ENCODE assay signal across 8 mouse cellular contexts in genomic region chr15:101077001-101077812, GRCm38 (mm10). TPM values are rescaled to one million over a fixed set of nuclear protein-coding genes. Genes with fewer than 3 reads are reported as not detected.
DNase-seq lines count a peak whose midpoint lies in the region; ATAC-seq and TF ChIP-seq lines count a peak whose summit lies in the region.

No protein-coding gene starts in this region.

- H3K9me3 ChIP-seq in lung, embryonic 14.5 days (ENCODE audit: low read depth, low read length), result no peaks in the 10 kb centered on the region
- H3K9me3 ChIP-seq in forebrain, embryonic 11.5 days (ENCODE audit: control insufficient read depth, low read length), result no peaks in the 10 kb centered on the region
- H3K9me3 ChIP-seq in kidney, embryonic 16.5 days (ENCODE audit: low read length), result no peaks in the 10 kb centered on the region

- H3K27ac ChIP-seq in lung, embryonic 14.5 days (ENCODE audit: low read depth), result peak overlapping the region; percentile 88
- H3K27ac ChIP-seq in forebrain, embryonic 11.5 days (ENCODE audit: low read depth, low read length), result peak overlapping the region; percentile 88
- H3K27ac ChIP-seq in kidney, embryonic 16.5 days (ENCODE audit: low read length), result peak overlapping the region; percentile 97

- H3K27me3 ChIP-seq in lung, embryonic 14.5 days (ENCODE audit: insufficient read depth, low read length), result 0 out of 2 replicates have a peak, but pooled peaks cover 15% of the 10 kb centered on the region
- H3K27me3 ChIP-seq in forebrain, embryonic 11.5 days (ENCODE audit: control insufficient read depth, insufficient read depth, low read length), result no peaks in the 10 kb centered on the region
- no peaks in the 10 kb centered on the region for H3K27me3 ChIP-seq in kidney, embryonic 16.5 days (ENCODE audit: insufficient read depth, low read length)

- peak overlapping the region; percentile 79 for H3K4me2 ChIP-seq in lung, embryonic 14.5 days
- peak overlapping the region; percentile 84 for H3K4me2 ChIP-seq in forebrain, embryonic 11.5 days (ENCODE audit: low read depth, low read length, severe bottlenecking)
- peak overlapping the region; percentile 80 for H3K4me2 ChIP-seq in kidney, embryonic 16.5 days (replicated peaks; ENCODE audit: low read depth, low read length)

- 2% methylated on average over 34 of the region's 34 CpGs for WGBS in lung, embryonic 14.5 days
- WGBS in forebrain, embryonic 11.5 days, result under 1% methylated on average over 34 of the region's 34 CpGs
- under 1% methylated on average over 34 of the region's 34 CpGs for WGBS in kidney, embryonic 16.5 days

- peak overlapping the region; percentile 88 for H3K9ac ChIP-seq in lung, embryonic 14.5 days
- H3K9ac ChIP-seq in forebrain, embryonic 11.5 days (ENCODE audit: low read length), result peak overlapping the region; percentile 80
- H3K9ac ChIP-seq in kidney, embryonic 16.5 days (replicated peaks; ENCODE audit: low read length), result peak overlapping the region; percentile 96

- DNase-seq in lung, embryonic 14.5 days, result peak; percentile 65
- DNase-seq in lung, postnatal 36 days, result no peak
- DNase-seq in forebrain, embryonic 11.5 days (ENCODE audit: low spot score), result peak; percentile 70
- peak; percentile 11 for DNase-seq in naive thymus-derived CD4-positive, alpha-beta T cell, adult 2 months (ENCODE audit: low read depth)
- DNase-seq in frontal cortex, postnatal 14 days (ENCODE audit: low spot score in 2 of 2), result no peak
- DNase-seq in cerebellum, adult 9-11 months, result no peak
- DNase-seq in frontal cortex, adult 2 months (ENCODE audit: extremely low spot score in 1 of 2, low spot score in 1 of 2), result no peak

- peaks cover 25% of the 10 kb centered on the region; the same call in 1 of the 2 replicates for H3K4me1 ChIP-seq in lung, embryonic 14.5 days (ENCODE audit: insufficient read depth)
- H3K4me1 ChIP-seq in forebrain, embryonic 11.5 days (replicated peaks; ENCODE audit: control insufficient read depth, insufficient read depth, low read length), result peaks cover 19% of the 10 kb centered on the region
- peaks cover 78% of the 10 kb centered on the region for H3K4me1 ChIP-seq in kidney, embryonic 16.5 days (ENCODE audit: insufficient read depth, low read length)

- no peak for TF ChIP-seq CTCF in lung, embryonic 14.5 days (IDR thresholded peaks at IDR 0.05; ENCODE audit: low read depth)

- no peaks in the 10 kb centered on the region for H3K36me3 ChIP-seq in lung, embryonic 14.5 days (ENCODE audit: insufficient read depth)
- no peaks in the 10 kb centered on the region for H3K36me3 ChIP-seq in forebrain, embryonic 11.5 days (ENCODE audit: control insufficient read depth, insufficient read depth, low read length)
- no peaks in the 10 kb centered on the region for H3K36me3 ChIP-seq in kidney, embryonic 16.5 days (ENCODE audit: insufficient read depth, low read length)

- 0 out of 2 replicates have a peak, but pooled peaks have one; percentile 5 for ATAC-seq in lung, embryonic 14.5 days (ENCODE audit: insufficient read depth)
- peak; percentile 29; the same call in 1 of the 2 replicates for ATAC-seq in forebrain, embryonic 11.5 days (replicated peaks; ENCODE audit: low FRiP score)
- 0 out of 2 replicates have a peak, but pooled peaks have one; percentile 0 for ATAC-seq in kidney, embryonic 16.5 days (ENCODE audit: low FRiP score, low TSS enrichment)

- H3K4me3 ChIP-seq in lung, embryonic 14.5 days (ENCODE audit: low read depth, low read length), result peak overlapping the region; percentile 77
- H3K4me3 ChIP-seq in forebrain, embryonic 11.5 days (ENCODE audit: low read depth, low read length), result peak overlapping the region; percentile 86
- peak overlapping the region; percentile 81 for H3K4me3 ChIP-seq in kidney, embryonic 16.5 days (ENCODE audit: low read length)

RNA-seq across cellular contexts. Expression of gene Fignl2, which starts 1.2 kb away (rescaled TPM):
- polyA plus RNA-seq in lung, embryonic 14.5 days (2014; fragmentation: Nextera tagmentation; extraction: Ambion mirVana), result 0.26 and 0.34 TPM in 2 replicates
- polyA plus RNA-seq in forebrain, embryonic 11.5 days (2014; fragmentation: Nextera tagmentation; extraction: Ambion mirVana), result 0.52 and 0.76 TPM in 2 replicates
- polyA plus RNA-seq in kidney, embryonic 16.5 days (2015; fragmentation: Nextera tagmentation; extraction: Ambion mirVana), result 0.26 and 0.35 TPM in 2 replicates
- polyA plus RNA-seq in frontal cortex, adult 2 months (2012; rRNA removed), result 1.2 and 1.3 TPM in 2 replicates

RNA-seq across cellular contexts. Expression of gene Gm47841, which starts 30.0 kb away (rescaled TPM):
- polyA plus RNA-seq in lung, embryonic 14.5 days (2014; fragmentation: Nextera tagmentation; extraction: Ambion mirVana), result not detected in 2 replicates
- not detected in 2 replicates for polyA plus RNA-seq in forebrain, embryonic 11.5 days (2014; fragmentation: Nextera tagmentation; extraction: Ambion mirVana)
- polyA plus RNA-seq in kidney, embryonic 16.5 days (2015; fragmentation: Nextera tagmentation; extraction: Ambion mirVana), result not detected in 2 replicates
- not detected in 2 replicates for polyA plus RNA-seq in frontal cortex, adult 2 months (2012; rRNA removed)

RNA-seq across cellular contexts. Expression of gene Ankrd33, which starts 38.3 kb away (rescaled TPM):
- not detected in 2 replicates for polyA plus RNA-seq in lung, embryonic 14.5 days (2014; fragmentation: Nextera tagmentation; extraction: Ambion mirVana)
- polyA plus RNA-seq in forebrain, embryonic 11.5 days (2014; fragmentation: Nextera tagmentation; extraction: Ambion mirVana), result not detected in 2 replicates
- polyA plus RNA-seq in kidney, embryonic 16.5 days (2015; fragmentation: Nextera tagmentation; extraction: Ambion mirVana), result not detected in 2 replicates
- polyA plus RNA-seq in frontal cortex, adult 2 months (2012; rRNA removed), result not detected in 2 replicates

RNA-seq across cellular contexts. Expression of gene Acvrl1, which starts 51.1 kb away (rescaled TPM):
- polyA plus RNA-seq in lung, embryonic 14.5 days (2014; fragmentation: Nextera tagmentation; extraction: Ambion mirVana), result 34.4 and 39.0 TPM in 2 replicates
- 7.2 and 7.7 TPM in 2 replicates for polyA plus RNA-seq in forebrain, embryonic 11.5 days (2014; fragmentation: Nextera tagmentation; extraction: Ambion mirVana)
- polyA plus RNA-seq in kidney, embryonic 16.5 days (2015; fragmentation: Nextera tagmentation; extraction: Ambion mirVana), result 20.6 and 24.4 TPM in 2 replicates
- 20.7 and 22.4 TPM in 2 replicates for polyA plus RNA-seq in frontal cortex, adult 2 months (2012; rRNA removed)

Comparison
In these comparisons a context has a peak if more than half of its experiments do, and no peak if none do; other contexts are left out.
1. DNase-seq: peak in lung, embryonic 14.5 days (single experiment), forebrain, embryonic 11.5 days (single experiment) and naive thymus-derived CD4-positive, alpha-beta T cell, adult 2 months (single experiment); none in lung, postnatal 36 days (single experiment), frontal cortex, postnatal 14 days (0 of 2), cerebellum, adult 9-11 months (single experiment) and frontal cortex, adult 2 months (0 of 2).
2. Peak in every context shown above with its lines, with median percentiles within 50 percentile points of each other: ATAC-seq, H3K27ac ChIP-seq, H3K4me2 ChIP-seq, H3K4me3 ChIP-seq and H3K9ac ChIP-seq.